Mouse (Mus musculus): ENCODE data around the gene Mbtd1.
A peak's percentile ranks its signal among the peaks of the same experiment; 100 is the strongest.
"Not testable (repeated sequence)": the region's sequence is repeated elsewhere in the genome, so short reads cannot be mapped to it uniquely, and the experiment has no call there.

The Mbtd1 gene

DNA sequence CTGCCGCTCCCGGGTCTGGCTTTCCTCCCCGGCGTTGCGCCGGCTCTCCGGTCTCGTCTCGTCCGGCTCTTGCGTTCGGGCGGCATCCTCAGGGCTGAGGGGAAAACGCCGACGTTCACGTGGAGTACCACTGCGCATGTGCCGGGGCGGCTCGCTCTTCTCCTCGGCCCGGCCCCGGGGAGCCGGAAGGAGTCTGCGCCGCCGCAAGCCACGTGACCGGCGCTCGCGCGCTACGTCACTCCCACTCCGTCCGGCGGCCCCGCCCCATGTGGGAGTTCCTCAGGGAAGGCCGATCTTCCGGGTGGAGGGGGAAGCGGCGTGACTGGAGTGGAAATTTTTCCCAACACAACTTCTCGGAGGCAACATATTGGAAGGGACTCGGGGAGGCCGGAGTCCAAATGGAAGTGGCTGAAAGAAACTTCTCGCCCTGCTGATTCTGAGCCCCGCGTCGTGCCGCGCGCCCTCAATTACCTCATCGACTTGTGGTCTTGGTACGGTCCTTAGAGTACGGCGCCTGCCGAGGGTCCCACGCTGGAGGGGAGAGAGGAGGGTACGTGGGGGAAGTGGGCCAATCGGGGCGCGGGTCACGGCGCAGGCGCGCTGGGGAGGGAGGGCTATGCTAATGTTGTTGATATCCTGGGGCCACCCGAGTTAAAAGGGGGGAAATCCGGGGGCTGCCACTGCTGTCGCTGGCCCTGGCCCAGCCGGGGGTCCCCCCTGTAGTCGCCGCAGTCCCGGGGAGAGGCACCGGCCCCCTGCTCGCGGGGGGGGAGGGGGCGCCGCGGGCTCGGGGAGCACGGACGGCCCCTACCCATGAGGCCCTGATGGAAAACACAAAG, at the start of gene Mbtd1, which contains the start of gene Utp18:
Mbtd1 (plus strand) TSS at position 281 of the 839 bp plus-strand sequence.
Utp18 (minus strand) TSS at position 195 of the 839 bp plus-strand sequence.
- peak; percentile 99 for DNase-seq (ENCODE audit: low spot score)

DNA sequence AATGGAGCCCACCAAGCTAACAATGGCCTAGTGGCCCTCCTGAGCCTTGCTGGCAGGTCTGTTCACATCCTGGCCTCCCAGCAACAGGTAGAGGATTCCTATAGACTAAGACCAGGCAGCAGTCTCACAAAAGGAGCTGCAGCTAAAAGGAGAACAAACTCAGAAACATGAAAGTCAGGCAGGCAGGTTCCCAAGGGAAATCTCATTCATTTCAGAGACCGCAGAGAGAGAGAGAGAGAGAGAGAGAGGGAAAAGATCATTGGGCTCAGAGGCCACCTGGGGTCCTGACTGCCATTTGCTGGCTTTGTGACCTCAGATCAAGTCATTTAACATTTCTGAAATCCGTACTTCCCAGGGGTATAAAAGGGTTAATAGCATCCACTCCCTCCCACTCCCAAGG, 38.3 kb upstream of the Mbtd1 start:
- DNase-seq (ENCODE audit: low spot score) = no peak

DNA sequence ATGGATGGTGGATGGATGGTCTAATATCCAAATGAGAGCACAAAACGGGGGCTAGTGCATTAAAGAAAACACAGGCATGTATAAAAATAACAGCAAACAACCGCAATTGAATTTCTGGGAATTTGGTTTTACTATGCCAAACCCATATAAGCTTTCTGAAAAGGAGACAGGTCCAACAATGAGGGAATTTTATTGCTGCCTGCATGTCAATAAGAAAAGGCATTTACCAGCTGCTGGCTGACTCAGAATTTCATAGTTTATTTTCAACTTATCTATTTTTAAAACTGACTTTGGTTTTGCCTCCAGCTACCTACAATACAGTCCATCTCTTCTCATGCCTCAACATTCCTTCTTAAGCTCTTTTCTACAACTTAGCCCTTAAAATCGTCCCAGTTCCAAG, 33.1 kb upstream of the Mbtd1 start:
- DNase-seq (ENCODE audit: low spot score) = no peak

DNA sequence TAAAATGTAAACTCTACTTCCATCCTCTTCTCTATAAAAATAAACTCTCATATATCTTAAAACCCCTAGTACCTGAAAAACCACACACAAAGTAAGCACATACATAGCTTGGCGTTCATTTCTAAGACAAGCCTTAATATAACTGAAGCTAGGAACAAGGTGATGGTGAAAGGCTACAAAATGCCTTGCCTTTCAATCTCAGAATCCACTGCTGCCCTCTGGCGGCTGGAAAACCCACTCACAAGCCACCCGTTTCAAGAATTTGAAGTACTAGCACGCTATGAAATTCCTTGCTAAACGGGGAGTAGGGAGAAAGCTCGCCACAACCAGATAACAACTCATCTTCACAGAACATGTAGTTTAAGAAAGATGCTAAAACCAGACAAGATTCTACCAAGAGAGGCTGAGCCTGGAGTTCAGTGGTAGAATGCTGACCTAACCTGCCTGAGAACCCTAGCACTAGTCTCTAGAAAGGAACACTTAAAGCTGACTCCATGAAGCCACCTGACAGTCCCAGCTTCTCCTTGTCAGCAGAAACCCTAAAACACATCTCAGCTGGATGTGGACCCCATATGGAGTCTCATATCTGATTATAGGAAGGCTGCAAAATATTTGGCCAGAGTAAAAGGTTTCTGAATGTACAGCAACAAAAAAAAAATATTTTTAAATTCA, 29.2 kb upstream of the Mbtd1 start:
- DNase-seq (ENCODE audit: low spot score) = peak; percentile 78

DNA sequence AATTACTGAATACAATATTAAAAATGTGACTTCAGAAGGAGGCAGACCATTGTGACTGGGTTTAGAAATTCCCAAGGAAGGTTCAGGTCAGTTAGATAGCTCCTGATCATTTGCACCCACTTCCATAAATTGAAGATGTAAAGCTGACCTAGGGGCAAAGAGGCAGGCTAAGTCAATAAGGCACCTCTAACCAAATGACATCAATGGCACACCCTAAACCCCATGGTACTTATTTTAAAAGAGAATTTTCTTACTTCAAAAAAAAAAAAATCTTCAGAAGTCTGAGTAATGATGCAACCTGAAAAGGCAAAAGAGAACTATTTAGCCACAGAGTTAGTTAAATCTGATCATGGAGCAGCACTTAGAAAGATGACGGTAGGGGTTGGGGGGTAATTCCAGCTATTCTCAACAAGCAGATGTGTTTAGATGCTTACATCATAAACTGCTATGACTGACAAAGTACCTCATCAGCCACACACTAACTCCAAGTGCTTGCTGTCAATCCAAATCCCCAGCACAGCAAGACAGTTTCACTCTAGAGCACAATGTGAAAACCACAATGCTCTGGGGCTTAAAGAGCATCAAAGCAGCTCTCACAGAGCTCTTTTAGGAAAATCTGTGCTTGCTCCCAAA, 25.0 kb upstream of the Mbtd1 start:
- no peak for DNase-seq (ENCODE audit: low spot score)

DNA sequence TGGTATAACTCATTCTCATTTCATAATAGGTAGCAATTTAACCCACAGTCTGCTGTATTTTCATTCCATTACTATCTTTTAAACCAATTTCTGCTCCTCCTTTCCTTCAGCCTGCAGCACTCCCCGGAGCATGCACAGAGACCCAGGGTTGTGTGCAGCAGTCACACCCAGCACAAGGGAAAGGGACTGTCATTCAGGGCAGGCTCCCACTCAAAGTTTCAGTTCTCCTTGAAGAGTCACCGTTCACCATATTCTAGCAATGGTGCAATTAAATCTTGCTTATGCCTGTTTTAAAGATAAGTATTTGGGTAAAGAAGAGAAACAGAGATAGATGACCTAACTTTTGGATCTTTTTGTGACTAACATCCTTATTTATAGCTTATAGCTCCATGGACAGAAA, 24.5 kb upstream of the Mbtd1 start:
- no peak for DNase-seq (ENCODE audit: low spot score)

DNA sequence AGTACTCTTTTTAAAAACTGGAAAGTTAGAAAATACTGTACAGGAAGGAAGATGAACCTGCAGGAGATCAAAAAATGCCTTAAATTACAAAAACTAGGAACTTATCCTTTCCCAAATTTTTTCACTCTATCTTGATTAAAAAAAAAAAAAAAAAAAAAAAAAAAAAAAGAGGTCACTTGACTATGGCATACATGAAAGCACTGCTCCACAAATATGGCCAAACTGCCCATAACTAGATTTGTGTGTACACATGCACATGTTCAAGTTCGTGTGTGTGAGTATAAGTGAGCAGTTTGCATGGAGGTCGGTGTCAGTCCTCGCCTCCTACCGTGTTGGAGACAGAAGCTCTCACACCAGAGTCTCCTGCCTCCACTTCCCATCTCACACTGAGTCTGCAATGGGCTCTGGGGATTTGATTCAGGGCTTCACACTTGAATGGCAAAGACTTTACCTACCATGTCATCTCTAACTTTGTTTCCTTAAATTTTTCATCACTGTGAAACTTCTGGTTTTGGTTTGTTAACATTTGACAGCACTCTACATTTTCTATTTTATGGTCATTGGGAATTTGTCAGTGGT, 23.5 kb upstream of the Mbtd1 start:
- no peak for DNase-seq (ENCODE audit: low spot score)

DNA sequence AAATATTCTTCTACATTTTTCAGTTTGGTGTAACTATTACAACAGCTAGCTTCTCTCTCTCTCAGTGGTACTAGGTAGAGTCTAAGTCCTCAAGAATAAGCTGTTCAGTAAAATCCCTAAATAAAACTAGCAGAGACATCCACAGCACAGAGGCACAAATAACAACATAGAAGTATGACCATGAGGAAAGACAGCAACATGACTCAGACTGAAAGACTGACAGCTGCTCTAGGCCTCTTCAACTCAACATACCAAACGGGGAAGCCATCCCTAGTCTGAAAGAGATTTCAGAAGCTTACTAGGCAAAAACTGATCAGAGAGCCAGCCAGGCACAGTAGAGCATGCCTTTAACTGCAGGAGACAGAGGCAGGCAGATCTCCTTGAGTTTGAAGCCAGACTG, 23.0 kb upstream of the Mbtd1 start:
- DNase-seq (ENCODE audit: low spot score) = no peak

DNA sequence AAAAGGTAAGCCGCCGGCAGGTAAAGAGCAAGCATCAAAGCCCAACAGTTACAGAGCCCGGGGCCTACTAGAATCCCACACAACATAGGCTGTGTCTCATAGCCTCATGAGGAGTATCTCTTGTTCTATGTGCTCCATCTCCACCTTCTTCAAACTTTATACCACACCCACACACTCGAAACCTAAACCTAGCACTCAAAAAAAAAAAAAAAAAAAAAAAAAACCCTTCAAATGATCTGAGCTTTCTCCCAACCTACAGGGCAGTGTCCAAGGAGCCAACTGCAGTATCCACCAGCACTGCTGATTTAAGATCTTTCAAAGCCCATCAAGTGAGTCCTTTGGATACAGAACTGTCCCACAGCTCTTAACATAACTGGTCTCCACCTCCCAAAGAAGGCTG, 1.6 kb upstream of the Mbtd1 start:
- no peak for DNase-seq (ENCODE audit: low spot score)

DNA sequence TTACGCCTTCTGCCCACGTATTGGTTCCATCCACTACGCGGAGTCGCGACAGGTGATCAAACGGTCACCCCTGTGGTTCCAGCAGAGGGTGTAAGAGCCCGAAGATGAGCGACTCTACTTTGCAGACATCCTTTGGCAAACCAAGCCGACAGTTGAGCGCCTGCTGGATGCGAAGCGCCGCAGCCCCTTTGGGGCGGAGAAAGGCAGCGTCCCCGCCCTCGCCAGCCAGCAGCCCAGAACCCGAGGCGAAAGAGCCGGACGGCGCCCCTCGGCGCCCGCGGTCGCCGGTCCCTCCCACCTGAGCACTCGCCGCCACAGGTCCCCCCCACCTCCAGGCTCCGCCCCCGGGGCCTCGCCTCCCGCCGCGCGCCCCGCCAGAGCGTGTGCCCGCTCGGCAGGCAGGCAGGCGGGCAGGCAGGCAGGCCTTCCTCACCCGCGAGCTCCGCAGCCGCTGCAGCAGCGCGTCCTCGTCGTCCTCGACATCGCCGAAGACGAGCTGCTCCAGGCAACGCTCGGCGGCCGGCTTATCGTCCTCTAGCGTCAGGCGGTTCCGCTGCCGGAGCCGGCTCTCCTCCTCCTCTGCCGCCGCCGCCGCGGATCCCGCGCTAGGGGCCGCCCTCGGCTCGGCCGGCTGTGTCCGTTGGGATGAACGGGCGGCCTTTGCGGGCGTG, 616 bp upstream of the Mbtd1 start:
- DNase-seq (ENCODE audit: low spot score) = peak; percentile 64

DNA sequence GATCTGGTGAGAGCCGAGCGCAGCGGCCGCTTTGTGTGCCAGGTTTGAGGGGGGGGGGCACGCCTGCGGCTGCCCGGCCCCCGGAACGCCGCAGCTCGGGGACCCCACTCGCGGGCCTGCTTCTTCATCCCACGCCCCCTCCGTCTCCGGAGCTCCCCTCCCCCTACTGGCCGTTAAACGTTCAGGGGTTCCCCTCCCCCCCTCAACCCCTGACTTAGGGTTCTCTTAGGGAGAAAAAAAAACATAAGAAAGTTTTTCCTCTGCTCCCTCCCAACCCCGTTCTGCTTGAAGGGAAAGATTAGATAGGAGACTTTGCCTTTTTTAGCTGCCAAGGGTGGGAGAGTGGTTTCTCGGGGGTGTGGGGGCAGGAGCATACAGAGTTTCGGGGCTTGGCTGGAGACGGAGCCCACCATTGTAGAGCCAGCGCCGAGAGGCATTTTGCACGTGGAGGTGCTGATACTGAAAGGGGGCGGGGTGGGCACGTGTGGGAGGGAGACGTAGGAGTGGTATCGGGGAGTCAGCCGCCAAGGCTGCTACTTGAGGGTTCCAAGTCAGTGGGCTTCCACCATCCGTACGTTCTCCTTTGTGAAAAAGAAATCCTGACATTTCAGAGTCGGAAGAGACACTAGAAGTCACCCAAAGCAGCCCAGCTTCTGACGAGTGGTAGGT, 893 bp downstream of the Mbtd1 start:
- peak; percentile 15 for DNase-seq (ENCODE audit: low spot score)

DNA sequence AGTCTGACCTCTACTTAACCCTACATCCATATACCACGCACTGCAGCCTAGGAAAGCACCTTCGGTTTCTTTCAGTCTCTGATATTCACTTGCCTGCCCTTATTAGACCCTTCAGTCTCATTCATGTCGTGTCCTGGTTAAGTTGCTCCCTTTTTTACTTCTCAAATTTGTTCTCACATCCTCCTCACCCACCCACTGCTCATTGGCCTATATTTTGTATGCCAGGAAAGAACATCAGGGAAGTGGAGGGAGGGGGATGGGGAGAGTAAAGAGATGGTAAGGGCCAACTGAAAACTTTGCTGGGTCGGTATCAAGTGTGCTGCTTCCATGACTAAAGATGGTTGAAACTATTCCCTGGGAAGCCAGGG, 1.4 kb downstream of the Mbtd1 start:
- DNase-seq (ENCODE audit: low spot score) = no peak

DNA sequence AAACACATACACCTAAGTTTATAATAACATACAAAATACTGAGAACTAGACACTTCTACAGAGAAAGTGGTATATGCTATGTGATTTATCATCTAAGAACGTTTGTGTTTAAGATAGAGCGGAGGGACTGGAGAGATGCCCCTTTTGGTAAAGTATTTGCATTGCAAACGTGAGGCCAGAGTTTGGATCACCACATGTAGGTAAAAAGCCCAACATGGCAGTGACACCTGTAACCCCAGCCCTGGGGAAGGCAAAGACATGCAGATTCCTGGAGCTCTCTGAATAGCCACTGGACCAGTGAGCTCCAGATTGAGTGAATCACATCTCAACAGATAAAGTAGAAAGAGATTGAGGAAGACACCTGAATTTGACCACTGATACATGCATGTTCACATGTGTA, 12.1 kb downstream of the Mbtd1 start:
- DNase-seq (ENCODE audit: low spot score) = no peak

DNA sequence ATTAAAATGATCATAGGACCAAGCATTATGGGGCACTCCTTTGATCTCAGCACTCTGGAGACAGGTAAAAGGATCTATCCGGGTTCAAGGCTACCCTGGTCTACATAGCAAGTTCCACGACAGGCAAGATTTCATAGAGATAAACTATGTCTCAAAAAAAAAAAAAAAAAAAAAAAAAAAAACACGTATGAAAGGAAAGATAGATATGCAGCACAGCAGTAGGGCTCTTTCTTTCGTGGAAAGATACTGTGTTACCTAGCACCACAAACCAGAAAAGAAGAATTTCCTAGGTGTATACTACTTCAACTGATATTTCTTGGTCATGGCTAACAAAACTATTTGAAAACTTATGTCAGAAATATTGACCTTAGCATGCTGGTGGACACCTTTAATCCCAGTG, 21.2 kb downstream of the Mbtd1 start:
- no peak for DNase-seq (ENCODE audit: low spot score)

DNA sequence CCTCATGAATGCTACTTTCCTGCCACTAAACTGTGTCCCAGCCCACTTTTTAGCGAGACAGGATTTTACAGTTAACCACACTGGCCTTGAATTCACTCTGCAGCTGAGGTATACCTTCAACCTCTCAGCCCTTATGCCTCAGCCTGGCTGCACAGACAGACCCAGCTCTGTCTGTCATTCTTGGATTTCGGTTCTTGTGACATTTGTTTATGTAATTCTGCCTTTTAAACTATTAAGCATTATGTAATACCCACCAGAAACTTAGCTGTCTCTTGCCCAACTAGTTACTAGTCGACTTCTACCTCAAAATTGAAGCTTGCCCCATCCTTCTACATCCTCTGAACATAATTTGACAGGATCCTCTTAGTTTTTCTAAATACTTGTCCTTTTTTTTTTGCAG, 22.2 kb downstream of the Mbtd1 start:
- DNase-seq (ENCODE audit: low spot score) = no peak

DNA sequence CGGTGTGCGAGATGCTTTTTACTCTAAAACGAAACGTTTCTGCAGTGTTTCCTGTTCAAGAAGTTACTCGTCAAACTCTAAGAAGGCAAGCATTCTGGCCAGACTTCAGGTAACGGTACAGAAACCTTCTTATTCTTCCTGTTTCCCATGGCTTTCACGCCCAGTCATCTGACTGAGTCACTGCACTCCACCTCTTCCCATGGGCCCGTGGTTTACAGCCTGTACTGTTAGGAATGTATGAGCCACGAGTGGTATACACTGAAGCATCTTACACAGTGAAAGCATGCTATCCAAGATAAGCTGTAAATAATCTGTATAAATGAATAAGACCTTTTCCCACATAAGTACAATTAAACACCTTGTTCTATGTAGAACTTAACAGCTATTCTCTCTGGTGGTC, 23.2 kb downstream of the Mbtd1 start:
- DNase-seq (ENCODE audit: low spot score) = no peak

DNA sequence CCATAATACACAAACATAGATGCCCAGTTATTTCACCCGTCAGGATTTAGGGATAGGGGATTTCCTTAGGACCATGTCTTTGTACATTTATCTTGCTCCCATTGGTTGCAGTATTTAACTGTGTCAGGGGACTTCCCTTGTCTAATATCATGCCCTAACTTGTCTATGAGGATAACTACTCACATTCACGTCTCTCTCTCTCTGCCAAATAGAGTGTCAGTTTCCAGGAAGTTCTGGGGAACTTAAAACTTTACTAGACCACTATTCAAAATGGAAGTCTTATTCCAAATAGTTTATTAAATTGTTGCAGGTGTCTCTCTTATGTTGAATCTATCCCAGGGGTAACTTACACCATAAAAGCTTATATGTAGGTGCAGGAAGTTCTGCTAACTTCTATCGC, 26.0 kb downstream of the Mbtd1 start:
- no peak for DNase-seq (ENCODE audit: low spot score)

DNA sequence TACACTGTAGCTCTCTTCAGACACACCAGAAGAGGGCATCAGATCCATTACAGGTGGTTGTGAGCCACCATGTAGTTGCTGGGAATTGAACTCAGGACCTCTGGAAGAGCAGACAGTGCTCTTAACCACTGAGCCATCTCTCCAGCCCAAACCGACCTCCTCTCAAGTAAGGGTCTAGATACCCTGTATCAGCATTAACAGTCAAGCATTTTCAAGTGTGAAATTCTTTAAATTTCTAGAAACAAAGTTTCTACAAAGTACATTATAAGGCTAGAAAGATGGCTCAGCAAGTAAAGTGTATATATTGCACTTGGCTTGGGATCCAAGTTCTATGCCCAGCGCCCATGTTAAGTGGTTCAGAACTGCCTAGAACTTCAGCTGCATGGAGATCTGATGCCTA, 29.4 kb downstream of the Mbtd1 start:
- DNase-seq (ENCODE audit: low spot score) = not testable (repeated sequence)

DNA sequence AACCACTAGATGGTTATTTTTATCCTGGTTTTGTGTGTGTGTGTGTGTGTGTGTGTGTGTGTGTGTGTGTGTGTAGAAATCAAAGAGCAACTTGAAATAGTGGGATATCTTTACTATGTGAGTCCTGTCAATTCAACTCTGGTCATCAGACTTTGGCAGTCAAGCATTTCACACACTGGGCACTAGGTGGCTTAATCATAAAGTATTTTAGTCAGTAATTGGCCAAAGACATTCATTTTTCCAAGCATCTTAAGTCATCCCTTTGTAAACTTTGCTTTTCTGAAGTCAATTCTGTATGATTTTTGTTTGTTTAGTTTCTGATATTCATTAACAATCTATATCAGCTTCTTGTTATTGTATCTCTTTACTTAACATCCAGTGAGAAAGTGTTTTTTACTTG, 43.5 kb downstream of the Mbtd1 start:
- DNase-seq (ENCODE audit: low spot score) = no peak

DNA sequence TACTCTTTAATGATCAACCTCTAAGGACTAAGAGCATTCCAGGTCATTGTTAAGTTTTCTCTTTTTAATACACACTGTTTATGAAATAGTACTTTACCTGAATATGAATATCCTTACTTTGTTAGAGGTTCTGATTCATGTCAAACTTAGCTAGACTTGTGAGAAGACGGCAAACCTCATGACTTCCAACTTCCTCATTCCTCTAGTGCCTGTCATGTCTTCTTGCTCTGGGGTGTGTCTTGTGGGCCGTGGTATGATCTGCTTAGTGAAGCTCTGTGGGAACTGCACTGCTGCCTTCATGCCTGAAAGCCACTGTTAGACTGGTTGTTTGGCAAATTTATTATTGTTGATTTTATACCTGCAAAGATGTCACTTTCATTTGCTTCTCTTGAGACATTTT, 55.3 kb downstream of the Mbtd1 start:
- no peak for DNase-seq (ENCODE audit: low spot score)

DNA sequence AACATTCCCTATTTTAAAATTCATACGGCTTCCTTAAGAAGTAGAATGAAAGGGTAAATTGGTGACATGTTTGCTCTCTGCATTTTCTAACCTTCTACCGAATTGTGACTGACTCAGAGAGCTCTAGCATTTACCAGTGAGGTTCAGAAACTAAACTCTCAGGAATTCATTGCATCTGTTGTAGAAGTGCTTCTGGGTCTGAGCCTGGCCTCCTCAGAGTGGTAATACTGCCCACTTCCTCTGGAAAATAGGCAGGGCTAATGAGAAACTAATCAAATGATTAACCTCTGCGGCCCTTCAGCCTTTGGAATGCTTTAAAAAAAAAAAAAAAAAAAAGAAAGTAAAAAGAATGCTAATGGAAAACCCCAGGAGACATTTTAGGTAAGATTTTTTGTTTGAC, 59.3 kb downstream of the Mbtd1 start:
- no peak for DNase-seq (ENCODE audit: low spot score)

Data from urinary bladder, postnatal 14 days (tissue).